Mouse (Mus musculus) lung, adult 2 months (tissue): ENCODE measurements around the gene Slc22a8.

Source experiments
- CTCF ChIP-seq: fragments of 200-500 bp; IDR thresholded peaks from 2 replicates; pipeline ENCODE4 v1.5.1; 2011; ENCODE audit warnings: mild to moderate bottlenecking, low read length, control low read depth; ENCODE audit not compliant: insufficient read depth
- POLR2A ChIP-seq: fragments of 200-500 bp; IDR thresholded peaks from 2 replicates; pipeline ENCODE4 v1.6.1; 2011; ENCODE audit warnings: low read depth, mild to moderate bottlenecking, control low read depth, low read length, borderline replicate concordance; ENCODE audit errors: extremely low read depth

- TF ChIP-seq POLR2A (no peak), CTCF (no peak)
These were observed 2.8 kb downstream of the Slc22a8 start for GRCm38 (mm10) chr19:8593833-8594232.
